Mouse (Mus musculus): ENCODE measurements around the gene Wfikkn2.

DNA sequence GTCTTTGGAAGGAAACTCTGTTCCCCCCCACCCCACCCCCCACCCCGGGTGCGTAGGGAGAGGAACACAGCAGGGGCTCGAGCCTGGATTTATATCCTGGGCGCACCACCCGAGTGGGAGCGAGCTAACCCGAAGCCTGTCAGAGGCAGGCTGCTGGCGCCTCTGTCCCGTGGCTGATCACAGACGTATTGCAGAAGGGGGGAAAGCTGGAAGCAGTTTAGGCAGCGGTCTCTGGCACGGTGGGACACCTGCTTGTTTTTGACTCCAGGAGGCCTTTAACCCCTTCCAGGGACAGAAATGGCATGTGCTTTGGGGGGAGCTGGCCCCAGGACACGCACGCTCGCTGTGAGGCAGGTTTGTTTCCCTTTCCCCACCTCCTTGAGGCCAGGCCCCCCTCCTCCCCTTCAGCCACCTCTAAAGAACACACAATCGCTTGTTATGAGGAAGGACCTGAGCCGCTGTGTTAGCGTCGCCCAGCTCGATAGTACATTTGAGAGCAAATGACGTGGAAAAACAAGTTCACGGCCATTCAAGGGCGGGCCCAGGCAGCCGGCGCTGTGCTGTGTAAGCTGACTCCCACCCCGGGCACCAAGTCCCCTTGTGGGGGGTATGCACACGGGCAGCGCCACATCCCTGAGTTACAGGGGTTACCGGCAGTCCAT is 2.9 kb downstream of the Wfikkn2 start:
- TF ChIP-seq EP300 (IDR thresholded peaks at IDR 0.05; ENCODE audit: insufficient read depth, low read depth, low read length) (no peak), CTCF (IDR thresholded peaks at IDR 0.05; ENCODE audit: low read depth, low read length) (no peak), POLR2A (IDR thresholded peaks at IDR 0.05; ENCODE audit: insufficient read depth, low read length) (no peak)
